Mouse (Mus musculus): ENCODE results near the gene Apip. TPM values are rescaled to one million over a fixed set of nuclear protein-coding genes. Genes with fewer than 3 reads are reported as not detected.

The Apip gene
- total and polyA plus RNA-seq, 3 experiments, result 126 to 222 (median 142) TPM

GRCm38 (mm10) chr2:103129676-103130075, 56.2 kb downstream of the Apip start:
- H3K36me3 ChIP-seq (replicated peaks in 1 of 2; ENCODE audit: control insufficient read depth in 1 of 2, insufficient read depth in 1 of 2, low read length in 1 of 2), result no peaks in the 10 kb centered on the region
- dilution Hi-C loops (cut with MboI; ENCODE audit: extremely low pct_ligation_motif_present, extremely low pct_unique_long_range_greater_than_20kb, low sequenced_read_pairs), result no loop called here

GRCm38 (mm10) chr2:103131145-103131544, 57.7 kb downstream of the Apip start:
- Histone ChIP-seq H3K4me2 (ENCODE audit: insufficient read depth, low read depth, poor library complexity, severe bottlenecking) (no peak overlapping the region), H3K27ac (ENCODE audit: insufficient read depth, low read depth) (no peak overlapping the region), H3K9me3 (replicated peaks; ENCODE audit: low read length) (no peaks in the 10 kb centered on the region), H3K27me3 (replicated peaks) (no peaks in the 10 kb centered on the region), H3K9ac (ENCODE audit: insufficient read depth, low read depth) (no peak overlapping the region), H3K4me3 (replicated peaks in 1 of 3; ENCODE audit: low read depth in 2 of 3, low read length in 2 of 3, poor library complexity in 1 of 3) (no peak overlapping the region), H3K4me1 (ENCODE audit: control insufficient read depth in 1 of 2, insufficient read depth in 2 of 2) (peaks cover 0 to 5% of the 10 kb centered on the region in 2 experiments; a peak in 2 of 4 replicates), H3K79me2 (replicated peaks; ENCODE audit: control insufficient read depth, extremely low read depth, insufficient read depth, poor library complexity, severe bottlenecking) (no peaks in the 10 kb centered on the region), H3K36me3 (replicated peaks in 1 of 2; ENCODE audit: control insufficient read depth in 1 of 2, insufficient read depth in 1 of 2, low read length in 1 of 2) (no peaks in the 10 kb centered on the region)
- TF ChIP-seq SIN3A (IDR thresholded peaks at IDR 0.05; ENCODE audit: low read length) (no peak), SMC3 (IDR thresholded peaks at IDR 0.05; ENCODE audit: low read depth, low read length) (peak; percentile 81), CTCF (conservative IDR thresholded peaks at IDR 0.05 in 1 of 2, IDR thresholded peaks at IDR 0.05 in 1 of 2; ENCODE audit: low read depth in 2 of 2, low read length in 2 of 2) (peak; percentile 20 to 81; a peak in 2 of 4 replicates), JUND (conservative IDR thresholded peaks at IDR 0.05; ENCODE audit: low read depth, low read length) (no peak), ZC3H11A (IDR thresholded peaks at IDR 0.05; ENCODE audit: low read depth, low read length) (peak; percentile 29; the same call in 1 of the 2 replicates), RAD21 (IDR thresholded peaks at IDR 0.05; ENCODE audit: low read depth, low read length) (peak; percentile 80), ZKSCAN1 (IDR thresholded peaks at IDR 0.05; ENCODE audit: borderline replicate concordance, low read depth, low read length) (no peak)
- in situ Hi-C loops (cut with MboI; ENCODE audit: low pct_ligation_motif_present, low pct_unique_long_range_greater_than_20kb, low sequenced_read_pairs), result no loop called here
- peak; percentile 65 for DNase-seq (ENCODE audit: extremely low read depth)
- dilution Hi-C loops (cut with MboI; ENCODE audit: extremely low pct_ligation_motif_present, extremely low pct_unique_long_range_greater_than_20kb, low sequenced_read_pairs), result no loop called here

More at GRCm38 (mm10) chr2:103129676-103130075, 56.2 kb downstream of the Apip start:
- H3K9me3 ChIP-seq (replicated peaks; ENCODE audit: low read length), result no peaks in the 10 kb centered on the region
- no peak overlapping the region for H3K27ac ChIP-seq (ENCODE audit: insufficient read depth, low read depth)
- in situ Hi-C loops (cut with MboI; ENCODE audit: low pct_ligation_motif_present, low pct_unique_long_range_greater_than_20kb, low sequenced_read_pairs), result loop anchor here (10.0 kb wide), 2 partner anchors 215 to 295 kb away; no protein-coding TSS in a partner anchor
- H3K4me1 ChIP-seq (ENCODE audit: control insufficient read depth in 1 of 2, insufficient read depth in 2 of 2), result peaks cover 0 to 5% of the 10 kb centered on the region in 2 experiments; a peak in 2 of 4 replicates
- H3K4me3 ChIP-seq (replicated peaks in 1 of 3; ENCODE audit: low read depth in 2 of 3, low read length in 2 of 3, poor library complexity in 1 of 3), result no peak overlapping the region
- H3K9ac ChIP-seq (ENCODE audit: insufficient read depth, low read depth), result no peak overlapping the region
- TF ChIP-seq CHD2 (IDR thresholded peaks at IDR 0.05; ENCODE audit: low read length) (no peak), MAX (IDR thresholded peaks at IDR 0.05; ENCODE audit: low read length) (no peak), ZNF384 (IDR thresholded peaks at IDR 0.05; ENCODE audit: low read depth, low read length) (no peak), POLR2AphosphoS2 (IDR thresholded peaks at IDR 0.05; ENCODE audit: low read depth, low read length) (no peak), JUND (conservative IDR thresholded peaks at IDR 0.05; ENCODE audit: low read depth, low read length) (no peak), USF1 (IDR thresholded peaks at IDR 0.05; ENCODE audit: low read depth, low read length) (no peak), E2F4 (IDR thresholded peaks at IDR 0.05; ENCODE audit: insufficient replicate concordance, low read depth, low read length) (no peak), IRF4 (IDR thresholded peaks at IDR 0.05; ENCODE audit: low read depth, low read length) (no peak), TCF12 (IDR thresholded peaks at IDR 0.05; ENCODE audit: low read depth, low read length) (no peak), UBTF (IDR thresholded peaks at IDR 0.05; ENCODE audit: low read depth, low read length) (no peak)
- no peak overlapping the region for H3K4me2 ChIP-seq (ENCODE audit: insufficient read depth, low read depth, poor library complexity, severe bottlenecking)
- no peaks in the 10 kb centered on the region for H3K27me3 ChIP-seq (replicated peaks)
- no peak for DNase-seq (ENCODE audit: extremely low read depth)
- H3K79me2 ChIP-seq (replicated peaks; ENCODE audit: control insufficient read depth, extremely low read depth, insufficient read depth, poor library complexity, severe bottlenecking), result no peaks in the 10 kb centered on the region

Data from CH12.LX (cell line).